Mouse (Mus musculus): ENCODE results near the gene Tulp3.

- no peak for TF ChIP-seq CTCF (IDR thresholded peaks at IDR 0.05; ENCODE audit: extremely low read depth, insufficient read depth, low read length)
- peak; percentile 81; the same call in 1 of the 2 replicates for TF ChIP-seq POLR2A (IDR thresholded peaks at IDR 0.05; ENCODE audit: extremely low read depth, insufficient read depth, low read length)
Measured at GRCm38 (mm10) chr6:128355726-128356416, at the start of gene Tulp3.

Measured in cortical plate, adult 2 months (tissue).